Mouse (Mus musculus) forebrain, embryonic 15.5 days (tissue): ENCODE data around the gene Wipi1. TPM values are rescaled to one million over a fixed set of nuclear protein-coding genes. Genes with fewer than 3 reads are reported as not detected.

Experiments used
- ATAC-seq: fragments of 200-750 bp; cut with Nextera tagmentation; replicated peaks from 2 replicates; pipeline ENCODE4 v1.8.0; 2017; ENCODE audit warnings: mild to moderate bottlenecking, moderate TSS enrichment, moderate library complexity
- H3K27ac ChIP-seq: fragments of 300-500 bp; sonication (generic); replicated peaks from 2 replicates; pipeline ENCODE4 v1.5.1; 2015; ENCODE audit warnings: mild to moderate bottlenecking, inconsistent platforms
- H3K27me3 ChIP-seq: fragments of 300-500 bp; sonication (generic); 2 replicates; pipeline ENCODE4 v1.6.1; 2015; ENCODE audit warnings: inconsistent platforms
- H3K36me3 ChIP-seq: fragments of 300-500 bp; sonication (generic); 2 replicates; pipeline ENCODE4 v1.6.1; 2015; ENCODE audit warnings: mild to moderate bottlenecking, inconsistent platforms
- H3K4me1 ChIP-seq: fragments of 300-500 bp; sonication (generic); 2 replicates; pipeline ENCODE4 v1.6.1; 2015; ENCODE audit warnings: inconsistent platforms
- H3K4me2 ChIP-seq: fragments of 300-500 bp; sonication (generic); replicated peaks from 2 replicates; pipeline ENCODE4 v1.6.1; 2015; ENCODE audit warnings: mild to moderate bottlenecking, inconsistent platforms
- H3K4me3 ChIP-seq: fragments of 300-500 bp; sonication (generic); 2 replicates; pipeline ENCODE4 v1.5.1; 2015; ENCODE audit warnings: mild to moderate bottlenecking, inconsistent platforms
- H3K9ac ChIP-seq: fragments of 300-500 bp; sonication (generic); replicated peaks from 2 replicates; pipeline ENCODE4 v1.6.1; 2015; ENCODE audit warnings: mild to moderate bottlenecking, inconsistent platforms
- H3K9me3 ChIP-seq: fragments of 300-500 bp; sonication (generic); 2 replicates; pipeline ENCODE4 v1.6.1; 2016; ENCODE audit warnings: inconsistent platforms
- WGBS: fragments of 180-500 bp; shearing (Covaris S2); methylation state at CpG from one replicate; pipeline ENCODE4 v1.1.7; 2015; ENCODE audit warnings: mixed read lengths; 5-methylcytosine and 5-hydroxymethylcytosine counted together
- polyA plus RNA-seq: library from polyadenylated mRNA; unstranded; fragments of >200 nt; fragmentation: Nextera tagmentation; extraction: Ambion mirVana; gene quantifications from 2 replicates; pipeline ENCODE4 v1.2.1, GENCODE M21; 2015

Wipi1 gene
- polyA plus RNA-seq, 1 experiment from 2014 or later, result 13.0 TPM

DNA sequence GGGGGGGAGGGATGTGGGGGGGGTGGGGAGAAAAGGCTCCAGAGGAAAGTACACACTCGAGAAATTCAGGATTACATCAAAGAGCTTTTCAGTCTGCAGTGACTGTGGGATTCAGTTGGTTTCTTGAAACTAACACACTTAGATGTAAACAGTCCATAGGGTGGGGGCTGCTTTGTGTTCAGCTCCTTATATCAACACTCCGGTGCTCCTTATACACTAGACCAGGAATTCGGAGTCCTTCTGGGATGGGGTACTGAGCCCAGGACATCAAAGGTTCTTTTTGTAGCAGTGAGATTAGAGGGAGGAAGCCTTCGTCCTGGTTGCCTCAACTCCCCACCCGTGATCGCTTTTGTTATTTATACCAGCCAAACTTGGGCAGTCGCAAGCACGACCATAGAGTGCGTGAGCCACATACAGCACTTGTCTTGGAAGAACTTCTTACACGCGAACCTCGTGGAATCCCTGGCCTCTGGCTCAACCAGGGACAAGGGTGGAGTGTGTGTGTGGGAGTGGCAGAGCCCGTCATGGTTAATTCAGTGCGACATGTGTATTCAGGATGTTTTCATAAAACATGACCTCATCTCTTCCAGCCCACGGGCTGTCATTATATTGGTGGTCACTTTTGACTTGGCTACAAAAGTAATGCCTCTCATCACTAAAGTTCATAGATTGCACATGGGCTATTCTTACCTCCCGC is 65.3 kb downstream of the Wipi1 start:
- Histone ChIP-seq H3K4me1 (peaks cover 8% of the 10 kb centered on the region), H3K27ac (no peak overlapping the region), H3K4me2 (no peak overlapping the region), H3K4me3 (no peak overlapping the region), H3K9ac (no peak overlapping the region), H3K27me3 (no peaks in the 10 kb centered on the region), H3K9me3 (no peaks in the 10 kb centered on the region), H3K36me3 (no peaks in the 10 kb centered on the region)
- WGBS, result 78% methylated on average over 16 of the region's 16 CpGs
- ATAC-seq, result no peak

GRCm38 (mm10) chr11:109545700-109546143 is 66.0 kb downstream of the Wipi1 start:
- Histone ChIP-seq H3K9me3 (no peaks in the 10 kb centered on the region), H3K4me1 (peaks cover 8% of the 10 kb centered on the region), H3K27ac (no peak overlapping the region), H3K4me2 (no peak overlapping the region), H3K27me3 (no peaks in the 10 kb centered on the region), H3K36me3 (no peaks in the 10 kb centered on the region), H3K4me3 (no peak overlapping the region), H3K9ac (no peak overlapping the region)
- WGBS, result 82% methylated on average over 12 of the region's 12 CpGs
- ATAC-seq, result no peak

- H3K9ac ChIP-seq, result no peak overlapping the region
- H3K27ac ChIP-seq, result no peak overlapping the region
- H3K4me2 ChIP-seq, result no peak overlapping the region
- 87% methylated on average over 7 of the region's 7 CpGs for WGBS
- H3K4me3 ChIP-seq, result no peak overlapping the region
- H3K27me3 ChIP-seq, result no peaks in the 10 kb centered on the region
- no peaks in the 10 kb centered on the region for H3K9me3 ChIP-seq
- H3K4me1 ChIP-seq, result peaks cover 8% of the 10 kb centered on the region
- ATAC-seq, result no peak
- H3K36me3 ChIP-seq, result no peaks in the 10 kb centered on the region
These were observed 66.5 kb downstream of the Wipi1 start for GRCm38 (mm10) chr11:109545265-109545664.

- Histone ChIP-seq H3K27me3 (no peaks in the 10 kb centered on the region), H3K4me1 (peaks cover 8% of the 10 kb centered on the region), H3K4me2 (no peak overlapping the region), H3K27ac (no peak overlapping the region), H3K4me3 (no peak overlapping the region), H3K9me3 (no peaks in the 10 kb centered on the region), H3K9ac (no peak overlapping the region), H3K36me3 (no peaks in the 10 kb centered on the region)
- ATAC-seq, result no peak
- WGBS, result 31% methylated on average over 7 of the region's 7 CpGs
These were observed 67.3 kb downstream of the Wipi1 start for GRCm38 (mm10) chr11:109544432-109544831.

GRCm38 (mm10) chr11:109543466-109543865 is 68.3 kb downstream of the Wipi1 start:
- Histone ChIP-seq H3K36me3 (no peaks in the 10 kb centered on the region), H3K4me2 (no peak overlapping the region), H3K9me3 (no peaks in the 10 kb centered on the region), H3K4me1 (peaks cover 10% of the 10 kb centered on the region), H3K9ac (no peak overlapping the region), H3K27ac (no peak overlapping the region), H3K27me3 (no peaks in the 10 kb centered on the region), H3K4me3 (no peak overlapping the region)
- 85% methylated on average over 9 of the region's 9 CpGs for WGBS
- no peak for ATAC-seq

GRCm38 (mm10) chr11:109539290-109539689 is 72.5 kb downstream of the Wipi1 start:
- Histone ChIP-seq H3K4me3 (no peak overlapping the region), H3K4me1 (peaks cover 8% of the 10 kb centered on the region), H3K4me2 (no peak overlapping the region), H3K27ac (no peak overlapping the region), H3K9ac (no peak overlapping the region), H3K9me3 (no peaks in the 10 kb centered on the region), H3K27me3 (no peaks in the 10 kb centered on the region), H3K36me3 (no peaks in the 10 kb centered on the region)
- no peak for ATAC-seq
- 47% methylated on average over 6 of the region's 6 CpGs for WGBS

- Histone ChIP-seq H3K4me3 (no peak overlapping the region), H3K27me3 (no peaks in the 10 kb centered on the region), H3K27ac (no peak overlapping the region), H3K9ac (no peak overlapping the region), H3K4me2 (no peak overlapping the region), H3K4me1 (0 out of 2 replicates have a peak, but pooled peaks cover 2% of the 10 kb centered on the region), H3K9me3 (no peaks in the 10 kb centered on the region), H3K36me3 (no peaks in the 10 kb centered on the region)
- ATAC-seq, result no peak
- 89% methylated on average over 5 of the region's 5 CpGs for WGBS
These were observed 74.8 kb downstream of the Wipi1 start for GRCm38 (mm10) chr11:109536939-109537338.

GRCm38 (mm10) chr11:109535966-109536365 is 75.8 kb downstream of the Wipi1 start:
- H3K9me3 ChIP-seq, result no peaks in the 10 kb centered on the region
- no peak overlapping the region for H3K27ac ChIP-seq
- WGBS, result 88% methylated on average over 6 of the region's 6 CpGs
- H3K9ac ChIP-seq, result no peak overlapping the region
- no peaks in the 10 kb centered on the region for H3K27me3 ChIP-seq
- no peak overlapping the region for H3K4me2 ChIP-seq
- H3K4me3 ChIP-seq, result no peak overlapping the region
- H3K36me3 ChIP-seq, result no peaks in the 10 kb centered on the region
- ATAC-seq, result no peak
- 0 out of 2 replicates have a peak, but pooled peaks cover 2% of the 10 kb centered on the region for H3K4me1 ChIP-seq

- no peak overlapping the region for H3K4me3 ChIP-seq
- no peaks in the 10 kb centered on the region for H3K4me1 ChIP-seq
- ATAC-seq, result no peak
- no peak overlapping the region for H3K9ac ChIP-seq
- no peak overlapping the region for H3K4me2 ChIP-seq
- H3K27me3 ChIP-seq, result no peaks in the 10 kb centered on the region
- 86% methylated on average over 4 of the region's 4 CpGs for WGBS
- H3K27ac ChIP-seq, result no peak overlapping the region
- H3K36me3 ChIP-seq, result no peaks in the 10 kb centered on the region
- H3K9me3 ChIP-seq, result no peaks in the 10 kb centered on the region
These were observed 81.7 kb downstream of the Wipi1 start for GRCm38 (mm10) chr11:109530030-109530429.

GRCm38 (mm10) chr11:109525571-109525970 is 86.2 kb downstream of the Wipi1 start:
- H3K4me2 ChIP-seq, result no peak overlapping the region
- H3K9ac ChIP-seq, result no peak overlapping the region
- WGBS, result 81% methylated on average over 4 of the region's 4 CpGs
- H3K27me3 ChIP-seq, result no peaks in the 10 kb centered on the region
- no peaks in the 10 kb centered on the region for H3K9me3 ChIP-seq
- H3K4me1 ChIP-seq, result no peaks in the 10 kb centered on the region
- H3K36me3 ChIP-seq, result no peaks in the 10 kb centered on the region
- no peak overlapping the region for H3K27ac ChIP-seq
- no peak overlapping the region for H3K4me3 ChIP-seq
- no peak for ATAC-seq

DNA sequence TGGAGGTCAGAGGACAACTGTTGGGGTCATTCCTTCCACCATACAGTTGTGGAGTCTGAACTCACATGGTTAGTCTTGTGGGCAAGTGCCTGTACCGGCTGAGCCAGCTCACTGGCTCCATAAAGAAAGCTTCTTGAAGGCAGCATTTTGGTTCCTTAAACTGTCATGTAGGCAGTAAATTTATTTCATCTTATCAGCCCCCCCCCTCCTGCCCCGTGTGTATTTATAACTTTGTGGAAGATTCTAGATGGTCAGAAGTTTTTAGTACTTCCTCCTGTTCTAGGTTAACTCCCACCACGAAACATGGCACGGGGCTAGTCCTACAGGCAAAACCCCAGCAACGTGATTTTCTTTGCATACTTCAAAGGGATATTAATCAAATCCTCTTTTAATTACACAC is 86.9 kb downstream of the Wipi1 start:
- no peak overlapping the region for H3K9ac ChIP-seq
- H3K4me1 ChIP-seq, result no peaks in the 10 kb centered on the region
- H3K9me3 ChIP-seq, result no peaks in the 10 kb centered on the region
- H3K27me3 ChIP-seq, result no peaks in the 10 kb centered on the region
- no peak for ATAC-seq
- no peak overlapping the region for H3K27ac ChIP-seq
- H3K36me3 ChIP-seq, result no peaks in the 10 kb centered on the region
- no peak overlapping the region for H3K4me2 ChIP-seq
- H3K4me3 ChIP-seq, result no peak overlapping the region
- 91% methylated on average over 5 of the region's 5 CpGs for WGBS
